Mouse (Mus musculus) ovary, postnatal 14 days (tissue): ENCODE data around the gene Zfp536.

ENCODE experiments used
- DNase-seq: peaks from one replicate; pipeline ENCODE4 v3.0.0; 2022; ENCODE audit warnings: low spot score

Zfp536 gene

DNA sequence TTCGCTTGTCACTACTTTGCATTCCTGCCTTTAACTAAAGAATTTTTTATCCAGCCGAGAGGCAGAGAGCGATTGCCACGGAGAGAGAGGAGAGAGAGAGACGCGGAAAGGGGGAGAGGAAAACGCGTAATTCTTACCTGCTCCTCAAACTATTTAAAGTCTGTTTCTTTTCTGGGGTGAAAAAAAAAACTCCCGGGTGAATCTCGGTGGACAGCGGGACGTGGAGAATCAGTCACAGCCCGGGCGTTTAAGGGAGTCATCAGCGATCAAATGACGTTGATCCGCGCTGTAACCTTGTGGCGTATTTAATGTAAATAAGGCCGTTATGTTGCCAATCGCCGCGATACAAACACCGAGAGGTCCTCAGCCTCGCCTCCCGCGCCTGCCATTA, at the start of gene Zfp536:
Gene Zfp536, minus strand, starts transcription at position 330 of the 391 bp plus-strand sequence.
- no peak for DNase-seq

DNA sequence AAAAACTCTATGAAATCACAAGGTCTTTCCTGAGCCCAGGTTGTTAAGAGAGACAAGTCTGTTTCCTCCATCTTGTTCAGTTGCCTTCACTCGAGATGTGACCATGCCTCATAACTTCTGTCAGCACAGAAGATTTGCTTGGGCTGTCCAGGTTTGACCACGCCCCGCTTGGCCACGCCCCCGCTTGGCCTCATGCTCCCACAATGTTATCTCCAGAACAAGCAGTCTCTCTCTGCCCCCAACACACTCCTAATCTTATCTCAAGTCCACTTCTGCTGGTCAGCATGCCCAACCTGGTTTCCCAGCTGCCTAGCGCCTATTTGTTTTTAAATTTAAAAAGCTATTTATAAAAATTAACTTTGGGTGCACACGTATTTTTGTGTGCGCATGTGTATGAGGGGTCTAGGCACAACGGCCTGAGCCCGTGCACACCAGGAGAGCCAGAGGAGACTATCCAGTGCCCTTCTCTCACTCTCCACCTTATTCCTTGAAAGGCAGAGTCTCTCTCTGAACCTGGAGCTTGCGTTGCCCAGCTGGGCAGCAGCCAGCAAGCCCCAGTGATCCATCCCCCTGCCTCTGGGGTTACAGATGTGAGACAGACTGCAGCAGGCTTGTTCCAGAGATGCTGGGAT, 47.3 kb upstream of the Zfp536 start:
- DNase-seq: no peak

DNA sequence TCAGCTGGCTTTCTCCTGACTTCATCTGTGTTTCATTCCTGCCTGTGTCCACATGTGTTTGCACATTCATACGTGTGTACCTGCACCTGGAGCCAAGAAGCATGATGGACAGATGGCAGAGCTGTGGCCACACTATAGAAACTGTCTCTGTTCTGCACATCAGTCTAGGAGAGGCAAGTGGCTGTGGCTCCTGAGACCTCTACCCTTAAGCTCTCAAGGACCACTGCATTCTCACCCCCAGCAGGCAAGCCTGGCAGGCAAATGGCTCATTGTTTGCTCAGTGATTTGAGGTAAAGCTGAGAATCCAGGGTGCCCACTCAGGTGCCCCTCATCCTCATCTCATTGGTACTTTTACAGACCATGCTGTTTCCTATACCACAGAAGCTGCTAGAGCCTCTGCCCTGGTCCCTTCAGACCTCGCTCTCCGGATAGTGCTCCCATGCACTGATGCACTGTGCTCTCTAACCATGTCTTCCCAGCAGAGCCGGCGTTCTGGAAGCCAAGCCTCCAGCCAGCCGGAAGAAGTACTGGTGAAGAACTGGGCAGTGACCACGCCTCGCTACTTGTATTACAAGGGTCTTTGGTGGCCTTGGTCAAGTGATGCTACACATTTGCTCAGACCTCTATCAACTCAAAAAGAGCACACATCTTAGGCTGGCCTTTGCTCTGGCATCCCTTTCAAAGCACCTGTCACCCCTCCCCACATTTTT, 45.3 kb upstream of the Zfp536 start:
- DNase-seq: no peak

DNA sequence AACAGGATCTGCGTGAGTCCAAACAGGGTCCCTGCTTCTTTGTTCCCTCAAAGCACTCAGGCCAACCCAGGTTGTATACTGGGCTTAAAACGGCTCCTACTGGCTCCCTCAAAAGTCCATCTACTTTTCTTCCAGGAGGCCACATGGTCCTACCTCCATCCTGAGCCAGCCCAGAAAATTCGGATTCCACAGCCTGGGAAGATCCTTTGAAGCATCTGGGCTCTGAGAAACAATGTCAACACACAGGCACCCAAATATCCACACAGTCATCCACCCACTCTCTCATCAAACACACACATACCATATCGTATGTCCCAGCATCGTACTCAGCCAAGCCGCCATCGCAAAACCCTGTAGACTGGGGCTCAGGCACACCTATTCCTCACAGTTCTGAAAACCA, 43.5 kb upstream of the Zfp536 start:
- DNase-seq: no peak

DNA sequence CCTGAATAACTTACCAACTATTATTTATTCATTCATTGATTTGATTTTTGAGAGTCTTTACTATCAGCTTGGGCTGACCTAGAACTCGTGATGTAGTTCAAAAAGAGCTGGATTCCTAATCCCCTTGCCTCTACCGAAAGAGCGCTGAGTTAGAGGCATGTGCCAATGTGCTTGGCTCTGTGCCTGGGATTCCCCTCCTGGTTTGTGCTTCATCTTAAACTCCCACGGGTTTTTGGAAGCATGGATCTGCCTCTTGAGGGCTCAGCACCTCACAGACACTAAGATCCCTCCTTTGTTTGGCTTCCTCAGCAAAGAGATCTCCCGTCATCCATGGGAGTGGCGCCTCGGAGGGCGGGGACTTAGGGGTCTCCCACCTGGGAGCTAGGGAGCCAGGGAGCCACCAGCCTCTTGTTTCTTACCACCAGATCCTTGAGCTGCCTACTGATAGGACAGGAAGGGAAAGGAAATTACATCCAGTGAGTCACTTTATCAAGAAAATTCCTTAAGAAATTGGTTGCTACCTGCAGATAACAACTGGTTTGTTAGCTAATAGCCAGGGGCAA, 41.5 kb upstream of the Zfp536 start:
- no peak for DNase-seq

DNA sequence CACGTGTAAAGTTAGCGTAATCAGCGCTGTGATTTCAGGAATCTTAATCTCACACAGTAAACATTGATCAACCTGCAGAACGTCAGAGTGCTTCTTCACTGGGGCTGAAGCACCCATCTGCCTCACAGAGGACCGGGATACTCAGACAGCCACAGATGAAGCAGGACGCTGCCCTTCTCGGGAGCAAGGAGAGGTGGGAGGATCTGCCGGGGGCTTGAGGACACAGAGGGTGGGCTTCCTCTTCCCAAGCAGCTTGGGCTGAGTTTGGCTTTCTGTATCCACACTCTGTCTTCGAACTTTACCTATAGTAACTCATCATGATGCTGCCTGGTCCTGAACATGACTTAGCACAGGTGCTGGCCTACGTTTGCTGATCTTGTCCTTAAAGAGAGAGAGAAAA, 40.2 kb upstream of the Zfp536 start:
- DNase-seq: no peak

DNA sequence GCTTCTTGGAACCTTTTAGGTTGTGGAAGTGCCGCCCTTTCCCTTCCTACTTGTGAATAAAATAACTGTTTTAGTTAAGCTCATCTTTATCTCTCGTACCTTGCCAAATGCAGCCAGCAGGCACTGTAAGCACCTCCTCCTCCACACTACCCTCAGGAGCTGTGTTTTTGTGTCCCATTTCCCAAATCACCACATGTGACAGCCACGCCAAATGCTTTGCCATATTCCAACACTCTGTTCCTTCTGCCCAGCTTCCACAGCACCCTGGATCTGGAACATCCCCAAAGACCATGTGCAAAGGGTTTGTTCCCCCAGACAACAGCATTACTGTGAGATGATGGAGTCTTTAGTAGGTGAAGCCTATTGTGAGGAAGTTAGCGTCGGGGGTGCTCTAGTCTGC, 36.5 kb upstream of the Zfp536 start:
- no peak for DNase-seq

DNA sequence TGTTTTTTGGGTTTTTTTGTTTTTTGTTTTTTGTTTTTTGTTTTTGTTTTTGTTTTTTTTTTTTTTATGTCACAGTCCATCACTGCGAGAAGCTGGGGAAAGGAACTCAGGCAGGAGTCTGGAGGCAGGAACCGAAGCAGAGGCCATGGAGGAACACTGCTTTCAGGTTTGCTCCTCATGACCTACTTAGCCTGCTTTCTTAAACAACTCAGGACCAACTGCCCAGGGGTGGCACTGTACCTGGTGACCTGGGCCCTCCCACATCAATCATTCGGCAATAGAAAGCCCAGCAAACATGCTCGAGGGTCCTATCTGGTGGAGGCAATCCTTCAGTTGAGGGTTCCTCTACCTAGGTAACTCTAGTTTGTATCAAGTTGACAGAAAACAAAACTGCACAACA, 35.6 kb upstream of the Zfp536 start:
- DNase-seq: no peak

DNA sequence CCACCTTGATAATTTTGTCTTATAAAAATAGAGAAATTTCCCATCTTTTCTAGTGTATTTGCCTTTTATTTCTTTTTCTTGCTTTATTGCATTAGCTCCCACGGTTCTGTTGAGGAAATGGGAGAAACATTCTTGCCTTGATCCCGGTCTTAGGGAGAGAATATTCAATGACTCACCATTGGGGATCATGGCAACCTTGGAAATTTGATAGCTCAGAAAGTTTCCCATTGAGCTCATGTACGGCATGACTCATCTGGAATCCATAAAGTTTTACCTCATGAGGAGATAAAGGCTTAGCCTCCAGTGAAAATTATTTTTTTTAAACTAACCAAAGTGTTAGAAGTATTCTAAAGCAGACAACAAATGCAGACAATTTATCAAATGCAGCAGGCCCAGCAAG, 27.7 kb upstream of the Zfp536 start:
- no peak for DNase-seq

DNA sequence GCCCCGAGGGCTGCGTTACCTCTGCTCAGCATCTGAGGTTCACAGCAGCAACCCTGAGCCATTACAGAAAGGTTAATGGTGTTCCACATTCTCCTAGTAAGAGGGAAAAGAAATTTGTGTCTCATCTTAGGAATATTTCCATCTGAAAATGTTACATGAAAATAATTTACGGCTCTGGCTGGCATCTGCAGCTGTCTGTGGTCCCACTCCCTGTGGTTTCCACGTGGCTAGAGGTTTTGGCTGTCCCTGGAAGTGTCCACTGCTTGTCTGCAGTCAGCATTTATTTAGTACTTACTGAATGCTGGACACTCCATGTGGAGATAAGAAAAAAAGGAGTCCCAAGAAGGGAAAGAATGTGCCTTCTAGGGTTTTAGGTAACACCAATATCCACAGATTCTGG, 15.3 kb upstream of the Zfp536 start:
- DNase-seq: no peak

DNA sequence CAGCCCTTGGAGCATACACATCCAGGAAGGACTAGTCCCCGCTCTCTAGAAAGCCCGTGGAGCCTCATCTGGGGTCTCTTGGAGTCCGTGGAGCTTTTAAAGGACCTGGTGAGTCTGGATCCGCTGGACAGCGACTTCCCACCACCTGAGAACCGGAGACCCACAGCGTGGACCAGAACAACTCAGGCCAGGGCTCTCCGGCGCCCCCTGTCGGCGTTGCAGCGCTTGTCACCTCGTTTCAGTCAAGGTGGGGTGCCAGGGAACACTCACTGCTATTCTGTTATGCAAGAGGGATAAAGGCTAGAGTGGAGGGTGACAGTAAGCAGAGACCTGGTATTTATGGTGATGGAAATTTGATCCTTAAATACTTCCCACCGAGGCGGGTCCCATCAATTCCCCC, 2.1 kb upstream of the Zfp536 start:
- peak; percentile 58 for DNase-seq

DNA sequence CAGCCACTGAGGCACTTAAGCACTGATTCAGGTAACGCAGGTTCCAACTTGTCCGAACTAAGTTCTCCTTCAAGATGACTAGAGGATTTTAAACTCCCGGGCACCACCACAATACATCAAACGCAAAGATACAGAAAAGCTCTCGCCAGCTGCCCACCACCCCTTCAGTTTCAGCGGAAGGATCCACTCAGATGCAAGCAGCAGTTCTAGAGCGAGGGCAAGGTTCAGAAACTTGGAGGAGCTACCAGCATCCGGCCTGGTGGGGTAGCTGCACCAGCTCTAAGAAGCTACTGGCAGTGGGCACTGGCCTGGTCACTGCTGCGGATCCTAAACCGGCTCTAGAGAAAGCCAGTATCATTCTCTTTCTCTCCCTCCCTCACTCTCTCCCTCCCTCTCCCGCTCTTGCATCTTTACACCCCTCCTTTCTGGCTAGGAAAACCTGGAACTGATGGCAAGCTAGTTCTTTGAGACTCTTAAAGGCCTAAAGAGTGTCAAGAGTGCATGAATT, 1.1 kb upstream of the Zfp536 start:
- DNase-seq: no peak

DNA sequence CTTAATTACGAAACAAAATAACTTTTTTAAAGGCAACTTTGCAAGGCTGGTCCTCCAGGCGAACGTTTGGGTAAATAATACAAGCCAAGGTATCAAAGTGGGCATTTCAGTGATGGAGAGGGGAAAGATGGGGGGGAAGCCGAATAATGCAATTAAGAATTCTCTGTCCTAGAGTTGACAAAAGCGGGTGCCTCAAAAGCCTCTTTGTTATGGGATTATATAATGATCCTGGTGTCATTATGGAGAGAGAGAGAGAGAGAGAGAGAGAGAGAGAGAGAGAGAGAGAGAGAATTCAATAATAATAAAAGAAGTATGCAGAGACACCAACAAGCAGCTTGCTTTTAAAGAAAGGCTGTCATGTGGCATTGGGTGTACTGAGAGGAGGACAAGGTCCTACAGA, 465 bp upstream of the Zfp536 start:
- no peak for DNase-seq

DNA sequence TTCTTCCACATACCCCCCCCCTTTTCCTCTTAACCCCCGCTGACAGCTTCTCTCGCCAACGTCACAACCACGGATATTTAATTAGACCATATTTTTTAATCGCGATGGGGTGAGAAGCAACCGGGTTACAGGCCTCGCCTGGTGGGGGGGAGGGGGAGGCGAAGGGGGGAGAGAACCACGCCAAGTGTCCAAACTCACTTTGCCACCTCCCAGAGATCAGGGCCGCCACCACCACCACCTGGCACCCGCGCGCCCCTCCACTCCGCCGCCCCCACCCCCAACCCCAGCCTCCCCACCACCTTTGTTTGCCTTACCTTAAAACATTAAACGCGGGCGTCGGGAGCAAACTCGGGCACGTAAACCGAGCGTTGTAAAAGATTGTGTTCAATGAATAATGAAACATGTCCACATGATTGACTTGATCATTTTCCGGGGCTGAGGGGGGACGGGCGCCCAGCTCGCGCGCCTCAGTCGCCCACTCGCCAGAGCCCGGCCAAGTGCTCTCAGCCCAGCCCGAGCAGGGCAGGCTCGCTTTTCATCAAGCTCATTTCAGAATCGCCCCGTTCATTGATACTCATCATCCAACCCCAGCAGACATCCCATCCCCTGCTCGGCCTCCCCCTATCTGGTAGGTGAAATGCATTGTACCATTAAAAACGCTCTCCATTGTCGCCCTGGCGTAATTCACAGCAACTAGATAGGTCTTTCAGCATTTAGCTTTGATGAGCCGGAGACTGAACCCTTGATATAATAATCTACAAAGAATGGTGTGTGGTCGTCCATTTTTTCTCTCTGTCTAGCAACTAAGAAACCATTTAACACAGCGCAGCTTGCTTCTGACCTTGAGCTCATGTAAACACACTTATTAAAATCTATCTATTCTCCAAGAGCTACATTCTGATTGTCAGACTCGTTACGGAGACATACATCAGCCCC, 797 bp downstream of the Zfp536 start:
- DNase-seq: no peak

DNA sequence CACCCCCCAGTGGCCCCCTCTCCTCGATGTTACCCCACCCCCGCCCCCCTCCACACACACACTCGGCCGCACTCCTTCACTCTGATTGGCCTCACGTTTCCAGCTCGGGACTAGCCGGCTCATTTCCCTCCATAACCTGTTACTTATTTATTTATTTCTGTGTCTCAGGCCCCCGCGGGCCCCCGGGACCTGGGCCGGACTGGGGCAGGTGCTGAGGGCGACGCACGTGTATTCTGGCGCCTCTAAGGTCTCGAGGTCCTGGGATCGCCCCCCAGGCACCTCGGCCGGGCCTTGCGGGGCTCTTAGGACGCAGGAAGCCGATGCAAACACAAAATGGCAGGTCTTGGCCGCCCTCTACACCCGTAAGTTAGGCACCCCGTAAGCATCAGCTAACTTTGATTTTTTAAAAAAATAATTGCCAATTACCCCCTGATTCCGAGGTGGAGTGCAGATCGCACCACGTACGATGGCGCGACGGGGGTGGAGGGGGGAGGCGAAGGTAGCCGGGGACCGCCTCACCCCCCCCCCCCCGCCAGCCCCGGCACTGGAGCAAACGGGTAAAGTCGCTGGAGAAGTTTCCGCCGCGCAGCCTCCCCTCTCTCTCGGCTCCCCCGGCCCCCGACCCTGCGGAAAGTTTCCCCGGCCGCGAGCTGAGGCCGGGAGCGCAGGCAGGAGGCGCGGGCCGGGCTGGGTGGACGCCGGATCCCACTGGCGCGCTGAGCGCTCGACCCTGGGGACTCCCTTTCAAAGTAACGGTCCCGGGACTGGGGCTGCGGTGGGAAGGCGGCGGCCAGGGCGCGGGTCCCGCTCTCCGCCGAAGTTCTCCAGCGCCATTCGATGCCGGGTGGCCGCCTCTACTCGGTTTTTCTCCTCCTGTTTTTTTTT, 1.7 kb downstream of the Zfp536 start:
- no peak for DNase-seq

DNA sequence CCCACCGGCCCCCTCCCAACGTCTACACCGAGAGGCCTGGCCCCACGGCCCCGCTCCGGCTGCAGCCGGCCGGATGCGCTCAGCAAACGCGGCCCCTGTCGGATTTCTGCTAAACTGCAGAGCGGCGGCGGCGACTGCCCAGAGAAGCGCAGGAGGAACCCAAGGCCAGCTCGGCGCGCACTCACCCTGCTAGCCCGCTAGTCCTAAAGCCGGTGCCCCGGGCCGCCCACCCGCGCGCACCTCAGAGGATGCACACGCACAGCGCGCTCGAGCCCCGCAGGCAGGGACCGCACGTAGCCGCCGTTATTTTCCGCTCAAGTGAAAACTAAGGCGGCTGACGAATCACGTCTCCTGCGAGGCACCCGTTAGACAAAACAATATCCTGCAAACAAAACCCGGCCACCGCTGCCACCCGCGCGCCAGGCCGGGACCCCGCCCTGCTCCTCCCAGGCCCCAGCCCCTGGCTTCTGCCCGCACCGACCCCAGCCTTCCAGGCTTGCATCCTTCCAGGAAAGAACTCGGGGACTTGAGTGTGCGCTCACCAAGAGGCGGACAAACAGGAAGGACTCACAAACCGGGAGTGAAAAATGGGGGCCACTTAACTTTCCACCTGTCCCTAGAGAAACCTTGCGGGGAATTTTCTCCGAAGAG, 2.9 kb downstream of the Zfp536 start:
- peak; percentile 59 for DNase-seq

DNA sequence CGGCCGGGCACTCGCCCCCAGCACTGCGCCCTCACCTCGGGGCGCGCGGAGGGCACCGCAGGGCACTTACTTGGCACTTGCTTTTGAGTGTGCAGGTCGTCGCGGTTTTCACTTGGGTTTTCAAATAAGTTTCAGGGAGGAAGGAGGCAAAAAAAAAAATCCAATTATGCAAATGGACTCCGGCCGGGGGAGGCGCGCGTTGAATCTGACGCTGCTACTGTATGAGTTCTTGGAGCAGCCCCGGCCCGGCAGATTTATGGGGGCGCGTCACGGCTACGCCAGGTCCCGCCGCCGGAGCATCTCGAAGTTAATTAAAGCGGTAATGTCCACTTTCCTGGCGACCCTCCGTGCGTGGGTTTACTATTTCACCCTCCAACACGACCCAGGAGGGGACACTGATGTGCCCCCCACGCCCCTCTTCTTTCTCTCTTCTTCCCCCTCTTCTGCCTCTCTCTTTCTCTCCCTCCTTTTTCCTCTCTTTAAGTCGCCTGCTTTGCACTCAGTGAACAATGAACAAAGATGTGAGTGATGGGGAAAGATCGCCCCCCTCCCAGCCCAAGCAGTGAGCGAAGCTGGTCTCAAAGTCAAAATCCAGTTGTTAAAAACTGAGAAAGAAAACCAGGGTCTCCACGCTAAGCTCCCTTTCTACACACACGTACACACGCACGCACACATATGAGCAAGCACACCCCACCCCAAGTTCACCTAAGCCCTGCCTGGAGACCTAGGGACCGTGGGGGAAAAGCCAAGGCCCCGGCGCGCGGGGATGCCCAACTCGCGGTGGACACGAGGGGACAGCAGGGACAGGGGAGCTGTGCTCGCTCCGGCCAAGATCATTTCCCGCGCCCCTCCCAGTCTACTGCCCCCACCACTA, 3.7 kb downstream of the Zfp536 start:
- DNase-seq: no peak

DNA sequence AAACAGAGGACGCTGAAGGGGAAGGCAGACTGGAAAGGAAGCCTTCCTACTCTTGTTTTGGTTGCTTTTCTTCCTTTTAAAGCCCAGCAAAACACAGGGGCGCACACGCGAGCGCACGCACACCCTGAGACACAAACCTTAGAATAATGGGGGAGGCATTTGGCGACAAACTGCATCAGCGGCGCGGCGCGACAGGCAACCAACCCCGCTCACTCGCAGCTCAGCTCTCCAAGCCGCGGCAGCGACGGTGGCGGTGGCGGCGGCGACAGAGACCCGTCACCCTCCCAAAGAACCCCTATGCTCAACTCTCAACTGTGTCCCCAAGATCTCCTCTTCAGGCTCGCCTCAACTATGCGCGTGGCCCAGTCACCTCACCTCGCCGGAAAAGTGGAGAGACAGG, 4.4 kb downstream of the Zfp536 start:
- no peak for DNase-seq

DNA sequence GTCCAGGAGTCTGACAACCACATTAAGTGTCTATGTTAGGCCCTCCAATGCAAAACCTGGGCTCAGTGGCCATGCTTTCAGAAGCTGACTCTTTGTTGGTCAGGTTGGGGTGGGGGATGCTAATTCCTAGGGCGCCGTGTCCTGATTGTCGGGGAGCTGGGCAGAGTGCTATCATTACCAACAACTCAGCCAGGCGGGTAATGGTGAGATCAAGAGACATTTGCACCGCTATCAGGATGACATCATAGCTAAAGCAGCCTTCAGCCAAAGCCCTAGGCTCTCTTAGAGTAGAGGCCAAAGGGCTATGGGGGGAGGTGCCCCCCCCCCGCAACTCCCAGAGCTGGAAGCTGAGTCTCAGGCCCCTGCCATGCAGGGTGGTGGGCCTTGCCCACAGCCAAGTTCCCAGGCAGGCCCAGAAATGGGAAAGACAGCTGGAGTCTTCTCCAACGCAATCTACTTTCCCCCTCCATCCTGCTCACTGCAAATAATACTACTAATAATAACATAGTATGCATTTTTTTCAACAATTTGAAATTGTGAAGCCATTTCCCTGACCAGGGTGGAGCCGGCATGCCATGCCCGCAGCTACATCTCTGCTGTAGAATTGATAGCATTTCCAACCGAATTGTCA, 5.0 kb downstream of the Zfp536 start:
- no peak for DNase-seq
